Mouse (Mus musculus) stomach, postnatal 0 days (tissue): ENCODE measurements around the gene Ppargc1a.

Experiments
- CTCF ChIP-seq: IDR thresholded peaks from 2 replicates; pipeline ENCODE4 v1.5.1; 2016; ENCODE audit warnings: antibody characterized with exemption, low read depth, mild to moderate bottlenecking, moderate library complexity
- EP300 ChIP-seq: optimal IDR thresholded peaks from 2 replicates; pipeline ENCODE3; 2016; ENCODE audit warnings: antibody characterized with exemption

GRCm38 (mm10) chr5:51557607-51558278 is 9.8 kb downstream of the Ppargc1a start:
- TF ChIP-seq CTCF (no peak), EP300 (no peak)
